In genomic region chr7:16524308-16524707, GRCm38 (mm10) we compare ENCODE assay signal across 12 mouse cellular contexts. TPM values are rescaled to one million over a fixed set of nuclear protein-coding genes. Genes with fewer than 3 reads are reported as not detected.
DNase-seq lines count a peak whose midpoint lies in the region; ATAC-seq and TF ChIP-seq lines count a peak whose summit lies in the region.
"Had no signal": no experiment of that assay in that cellular context is flagged by ENCODE, and none has a peak within 500 bp of the region (broad histone marks: within the 10 kb centered on the region; RNA-seq: fewer than 3 reads in every experiment).

No protein-coding gene starts in this region.

- TF ChIP-seq EP300 in heart, postnatal 0 days (IDR thresholded peaks at IDR 0.05; ENCODE audit: low read depth) = no peak

- H3K4me1 ChIP-seq in heart, embryonic 10.5 days = peaks cover 17% of the 10 kb centered on the region
- H3K4me1 ChIP-seq in embryonic fibroblast, embryonic 13.5 days (ENCODE audit: control insufficient read depth, insufficient read depth, low read length) = no peaks in the 10 kb centered on the region; the same call in 1 of the 2 replicates
- H3K4me1 ChIP-seq in heart, postnatal 0 days (ENCODE audit: control insufficient read depth, insufficient read depth) = peaks cover 26% of the 10 kb centered on the region
- H3K4me1 ChIP-seq: intestine, embryonic 15.5 days had no signal

- H3K4me3 ChIP-seq in heart, embryonic 10.5 days = no peak overlapping the region
- no peak overlapping the region for H3K4me3 ChIP-seq in embryonic fibroblast, embryonic 13.5 days (ENCODE audit: insufficient read depth, low read length)
- no peak overlapping the region for H3K4me3 ChIP-seq in heart, postnatal 0 days (ENCODE audit: low read depth, low read length)
- H3K4me3 ChIP-seq: intestine, embryonic 15.5 days had no signal

- no peak for TF ChIP-seq POLR2A in embryonic fibroblast, embryonic 13.5 days (IDR thresholded peaks at IDR 0.05; ENCODE audit: low read depth, low read length)

- H3K9ac ChIP-seq in heart, postnatal 0 days (replicated peaks; ENCODE audit: low read depth, low read length) = no peak overlapping the region
- H3K9ac ChIP-seq: intestine, embryonic 15.5 days; liver, embryonic 14.5 days had no signal

- H3K9me3 ChIP-seq in heart, embryonic 10.5 days = no peaks in the 10 kb centered on the region
- no peaks in the 10 kb centered on the region for H3K9me3 ChIP-seq in heart, postnatal 0 days (replicated peaks; ENCODE audit: control insufficient read depth, low read length)
- H3K9me3 ChIP-seq: intestine, embryonic 15.5 days had no signal

- 0 out of 2 replicates have a peak, but pooled peaks cover 7% of the 10 kb centered on the region for H3K36me3 ChIP-seq in heart, embryonic 10.5 days
- H3K36me3 ChIP-seq in heart, postnatal 0 days (replicated peaks; ENCODE audit: control insufficient read depth, insufficient read depth, low read length) = 0 out of 2 replicates have a peak, but pooled peaks cover 6% of the 10 kb centered on the region
- H3K36me3 ChIP-seq: intestine, embryonic 15.5 days had no signal

- peak; percentile 71 to 81 for DNase-seq in heart, adult 18-20 months
- DNase-seq in heart, embryonic 10.5 days (ENCODE audit: low spot score) = no peak
- DNase-seq in adipocyte (ENCODE audit: low spot score) = peak; percentile 47
- DNase-seq in heart, postnatal 0 days (ENCODE audit: low spot score) = peak; percentile 63
- DNase-seq in embryo, embryonic 11 days = no peak
- DNase-seq in yolk sac, embryonic 10.5 days (ENCODE audit: low spot score) = no peak
- no peak for DNase-seq in spleen, postnatal 36 days (ENCODE audit: low spot score in 2 of 2)

- H3K27ac ChIP-seq in heart, embryonic 10.5 days = no peak overlapping the region
- H3K27ac ChIP-seq in embryonic fibroblast, embryonic 13.5 days (ENCODE audit: insufficient read depth, low read length) = peak overlapping the region; percentile 7; the same call in 1 of the 2 replicates
- peak overlapping the region; percentile 52 for H3K27ac ChIP-seq in heart, postnatal 0 days (ENCODE audit: low read depth)
- H3K27ac ChIP-seq: intestine, embryonic 15.5 days; liver, embryonic 14.5 days; stomach, postnatal 0 days had no signal

- no peaks in the 10 kb centered on the region for H3K27me3 ChIP-seq in heart, embryonic 10.5 days (ENCODE audit: insufficient read depth, poor library complexity, severe bottlenecking)
- H3K27me3 ChIP-seq in heart, postnatal 0 days (ENCODE audit: control insufficient read depth, insufficient read depth, low read length) = no peaks in the 10 kb centered on the region
- H3K27me3 ChIP-seq: intestine, embryonic 15.5 days had no signal

- no peak overlapping the region for H3K4me2 ChIP-seq in heart, postnatal 0 days (ENCODE audit: low read depth, low read length)
- H3K4me2 ChIP-seq: intestine, embryonic 15.5 days had no signal

- whole genome bisulfite sequencing in heart, embryonic 10.5 days = 71% methylated on average over 2 of the region's 2 CpGs
- 22% methylated on average over 2 of the region's 2 CpGs for WGBS in heart, postnatal 0 days

- peak; percentile 50 for ATAC-seq in heart, postnatal 0 days (ENCODE audit: insufficient read depth, low read depth)
- ATAC-seq: forebrain, embryonic 16.5 days; intestine, embryonic 15.5 days had no signal

- TF ChIP-seq CTCF in embryonic fibroblast, embryonic 13.5 days (IDR thresholded peaks at IDR 0.05; ENCODE audit: borderline replicate concordance, insufficient read depth, low read length) = no peak
- no peak for TF ChIP-seq CTCF in heart, postnatal 0 days (IDR thresholded peaks at IDR 0.05; ENCODE audit: low read depth)

RNA-seq across cellular contexts. Expression of gene Npas1, which starts 46.8 kb away (rescaled TPM):
- total RNA-seq in heart, adult 18-20 months (2021) = not detected
- polyA plus RNA-seq in heart, embryonic 10.5 days (2016; fragmentation: Nextera tagmentation; extraction: Ambion mirVana) = 0.34 and 0.45 TPM in 2 replicates
- polyA plus RNA-seq in embryonic fibroblast, embryonic 13.5 days (2011; ENCODE audit: insufficient read length, low read depth, missing spikeins) = not detected in 2 replicates
- not detected in 2 replicates for total RNA-seq in heart, postnatal 0 days (2014; rRNA removed; ENCODE audit: low replicate concordance)
- polyA plus RNA-seq in heart, postnatal 0 days (2015; fragmentation: Nextera tagmentation; extraction: Ambion mirVana) = 0.18 and 0.29 TPM in 2 replicates
- polyA plus RNA-seq: liver, embryonic 14.5 days had no signal

Comparison
In these comparisons a context has a peak if more than half of its experiments do, and no peak if none do; other contexts are left out.
1. DNase-seq: peak in heart, adult 18-20 months (2 of 2), adipocyte (single experiment) and heart, postnatal 0 days (single experiment); none in heart, embryonic 10.5 days (single experiment), embryo, embryonic 11 days (single experiment), yolk sac, embryonic 10.5 days (single experiment) and spleen, postnatal 36 days (0 of 2).